Mouse (Mus musculus) liver, embryonic 14.5 days (tissue): ENCODE data around the gene Ctrb1. TPM values are rescaled to one million over a fixed set of nuclear protein-coding genes. Genes with fewer than 3 reads are reported as not detected.

Source experiments
- ATAC-seq: fragments of 200-750 bp; cut with Nextera tagmentation; 2 replicates; pipeline ENCODE4 v1.8.0; 2017; ENCODE audit warnings: moderate number of reproducible peaks, mild to moderate bottlenecking, moderate library complexity; ENCODE audit not compliant: insufficient read depth
- DNase-seq, 3 experiments: peaks; one replicate each; pipeline ENCODE4 v3.0.0-alpha.2; 2012 to 2013; ENCODE audit warnings: low read depth in 3 of 3, low spot score in 3 of 3
- H3K27ac ChIP-seq: fragments of 300-500 bp; sonication (generic); 2 replicates; pipeline ENCODE4 v1.5.1; 2014; ENCODE audit warnings: moderate library complexity, mild to moderate bottlenecking, control low read depth, inconsistent platforms
- H3K27me3 ChIP-seq: fragments of 300-500 bp; sonication (generic); 2 replicates; pipeline ENCODE4 v1.6.1; 2014; ENCODE audit warnings: mild to moderate bottlenecking, low read length, moderate library complexity; ENCODE audit not compliant: control insufficient read depth, insufficient read depth
- H3K36me3 ChIP-seq: fragments of 300-500 bp; sonication (generic); replicated peaks from 2 replicates; pipeline ENCODE4 v1.6.1; 2014; ENCODE audit warnings: low read depth; ENCODE audit not compliant: control insufficient read depth, insufficient read depth
- H3K4me1 ChIP-seq, 2 experiments: fragments of 200-500 bp in 1 of 2; fragments of 300-500 bp in 1 of 2; sonication (generic) in 1 of 2; replicated peaks; 2 replicates each; pipeline ENCODE4 v1.6.1; 2012 to 2014; ENCODE audit warnings: antibody characterized with exemption in 1 of 2, inconsistent platforms in 1 of 2, low read length in 1 of 2; ENCODE audit not compliant: control insufficient read depth in 2 of 2, insufficient read depth in 2 of 2
- H3K4me2 ChIP-seq: fragments of 300-500 bp; sonication (generic); 2 replicates; pipeline ENCODE4 v1.6.1; 2014; ENCODE audit warnings: low read depth, mild to moderate bottlenecking, control low read depth, moderate library complexity
- H3K4me3 ChIP-seq, 2 experiments: fragments of 200-500 bp in 1 of 2; fragments of 300-500 bp in 1 of 2; sonication (generic) in 1 of 2; 2 replicates each; pipeline ENCODE4 v1.5.1; 2012 to 2014; ENCODE audit warnings: low read depth in 2 of 2, low read length in 2 of 2, mild to moderate bottlenecking in 2 of 2, control low read depth in 1 of 2, inconsistent platforms in 1 of 2, moderate library complexity in 1 of 2; ENCODE audit not compliant: insufficient read depth in 1 of 2
- H3K9ac ChIP-seq: fragments of 300-500 bp; sonication (generic); replicated peaks from 2 replicates; pipeline ENCODE4 v1.6.1; 2014; ENCODE audit warnings: mild to moderate bottlenecking, control low read depth, moderate library complexity
- H3K9me3 ChIP-seq: fragments of 300-500 bp; sonication (generic); 2 replicates; pipeline ENCODE4 v1.6.1; 2016; ENCODE audit warnings: low read length, mixed read lengths; ENCODE audit not compliant: control insufficient read depth
- CTCF ChIP-seq: IDR thresholded peaks from 2 replicates; pipeline ENCODE4 v1.5.1; 2016; ENCODE audit warnings: antibody characterized with exemption, low read depth, control low read depth
- EP300 ChIP-seq: IDR thresholded peaks from 2 replicates; pipeline ENCODE4 v1.6.1; 2016; ENCODE audit warnings: antibody characterized with exemption, low read depth
- WGBS: fragments of 180-500 bp; shearing (Covaris S2); extraction: QIAGEN DNeasy Blood & Tissue Kit; methylation state at CpG from one replicate; pipeline ENCODE4 v1.1.7; 2014; ENCODE audit not compliant: insufficient replicate concordance; 5-methylcytosine and 5-hydroxymethylcytosine counted together
- polyA plus RNA-seq, 2 experiments: library from polyadenylated mRNA; depleted of rRNA in 1 of 2; stranded (reverse) in 1 of 2; unstranded in 1 of 2; fragments of >200 nt; fragmentation: Nextera tagmentation in 1 of 2; extraction: Ambion mirVana in 1 of 2; gene quantifications; 2 replicates each; pipeline versions ENCODE4 v1.2.1 to v1.2.3; 2012 to 2014

The Ctrb1 gene
- polyA plus RNA-seq, 2 experiments: 1.5 to 2.5 TPM

GRCm38 (mm10) chr8:111658819-111659423 lies 31.9 kb downstream of the Ctrb1 start:
- Histone ChIP-seq H3K4me2 (no peak overlapping the region), H3K36me3 (no peaks in the 10 kb centered on the region), H3K27me3 (no peaks in the 10 kb centered on the region), H3K4me3 (no peak overlapping the region), H3K9me3 (no peaks in the 10 kb centered on the region), H3K4me1 (peaks cover 0 to 11% of the 10 kb centered on the region in 2 experiments; a peak in 2 of 4 replicates), H3K27ac (no peak overlapping the region), H3K9ac (no peak overlapping the region)
- TF ChIP-seq CTCF (no peak), EP300 (no peak)
- WGBS: 27% methylated on average over 6 of the region's 6 CpGs
- ATAC-seq: no peak
- no peak for DNase-seq

- Histone ChIP-seq H3K27me3 (no peaks in the 10 kb centered on the region), H3K4me3 (no peak overlapping the region), H3K27ac (no peak overlapping the region), H3K4me1 (peaks cover 0 to 11% of the 10 kb centered on the region in 2 experiments; a peak in 2 of 4 replicates), H3K36me3 (no peaks in the 10 kb centered on the region), H3K9me3 (no peaks in the 10 kb centered on the region), H3K9ac (no peak overlapping the region), H3K4me2 (no peak overlapping the region)
- DNase-seq (no peak), ATAC-seq (no peak)
- 11% methylated on average over 1 of the region's 1 CpGs for WGBS
- TF ChIP-seq EP300: no peak
Measured at GRCm38 (mm10) chr8:111657312-111657854, 33.4 kb downstream of the Ctrb1 start.

GRCm38 (mm10) chr8:111653524-111653923 lies 37.3 kb downstream of the Ctrb1 start:
- H3K9me3 ChIP-seq: no peaks in the 10 kb centered on the region
- no peak overlapping the region for H3K27ac ChIP-seq
- H3K4me2 ChIP-seq: no peak overlapping the region
- DNase-seq: no peak
- H3K36me3 ChIP-seq: no peaks in the 10 kb centered on the region
- ATAC-seq: no peak
- no peak overlapping the region for H3K9ac ChIP-seq
- peaks cover 0 to 9% of the 10 kb centered on the region in 2 experiments; a peak in 3 of 4 replicates for H3K4me1 ChIP-seq
- H3K4me3 ChIP-seq: no peak overlapping the region
- H3K27me3 ChIP-seq: no peaks in the 10 kb centered on the region
- TF ChIP-seq CTCF (no peak), EP300 (no peak)
- 72% methylated on average over 2 of the region's 2 CpGs for WGBS

- Histone ChIP-seq H3K36me3 (no peaks in the 10 kb centered on the region), H3K4me1 (peaks cover 2 to 6% of the 10 kb centered on the region in 2 experiments; a peak in 1 of 4 replicates), H3K27me3 (no peaks in the 10 kb centered on the region), H3K27ac (no peak overlapping the region), H3K4me2 (no peak overlapping the region), H3K9ac (no peak overlapping the region), H3K4me3 (no peak overlapping the region), H3K9me3 (no peaks in the 10 kb centered on the region)
- ATAC-seq: no peak
- DNase-seq: no peak
- no peak for TF ChIP-seq EP300
- TF ChIP-seq CTCF: no peak
- 82% methylated on average over 3 of the region's 3 CpGs for WGBS
Measured at GRCm38 (mm10) chr8:111650651-111651050, 40.2 kb downstream of the Ctrb1 start.

GRCm38 (mm10) chr8:111648834-111649233 lies 42.0 kb downstream of the Ctrb1 start:
- Histone ChIP-seq H3K36me3 (no peaks in the 10 kb centered on the region), H3K4me1 (peaks cover 5 to 8% of the 10 kb centered on the region in 2 experiments; a peak in 3 of 4 replicates), H3K4me2 (no peak overlapping the region), H3K27me3 (no peaks in the 10 kb centered on the region), H3K9ac (no peak overlapping the region), H3K9me3 (no peaks in the 10 kb centered on the region), H3K27ac (no peak overlapping the region), H3K4me3 (no peak overlapping the region)
- DNase-seq: no peak
- WGBS: 24% methylated on average over 2 of the region's 2 CpGs
- no peak for TF ChIP-seq EP300
- TF ChIP-seq CTCF: no peak
- no peak for ATAC-seq
